Mouse (Mus musculus): ENCODE results near the gene Plxdc2.

Gene Plxdc2

DNA sequence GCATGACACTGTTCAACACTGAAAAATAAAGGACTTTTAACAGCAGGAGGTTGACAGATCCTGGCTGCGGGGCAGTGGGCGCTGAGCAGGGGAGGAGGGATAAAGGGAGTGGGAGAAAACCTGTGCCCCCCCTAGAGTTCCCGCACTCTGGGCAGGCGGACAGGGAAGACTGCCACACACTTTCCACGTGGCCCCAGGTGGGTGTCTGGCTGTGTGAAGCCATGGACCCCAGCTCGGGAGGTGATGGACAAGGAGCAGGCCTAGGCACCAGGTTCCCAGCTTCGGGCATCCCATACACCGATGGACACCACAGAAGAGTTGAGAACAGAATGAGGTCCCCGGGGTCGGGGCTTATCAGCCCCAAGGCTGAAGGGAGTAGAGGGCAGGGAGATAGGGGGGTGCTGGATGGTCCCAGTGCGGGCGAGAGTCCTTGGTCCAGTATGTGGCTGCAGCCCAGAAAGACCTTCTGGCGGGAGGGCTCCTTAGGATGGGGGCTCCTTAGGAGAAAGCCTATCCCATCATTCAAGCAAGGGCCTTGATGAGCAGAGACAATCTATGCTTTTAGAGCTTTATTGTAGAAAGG, 215.2 kb downstream of the Plxdc2 start:
- DNase-seq (ENCODE audit: low spot score), result no peak

DNA sequence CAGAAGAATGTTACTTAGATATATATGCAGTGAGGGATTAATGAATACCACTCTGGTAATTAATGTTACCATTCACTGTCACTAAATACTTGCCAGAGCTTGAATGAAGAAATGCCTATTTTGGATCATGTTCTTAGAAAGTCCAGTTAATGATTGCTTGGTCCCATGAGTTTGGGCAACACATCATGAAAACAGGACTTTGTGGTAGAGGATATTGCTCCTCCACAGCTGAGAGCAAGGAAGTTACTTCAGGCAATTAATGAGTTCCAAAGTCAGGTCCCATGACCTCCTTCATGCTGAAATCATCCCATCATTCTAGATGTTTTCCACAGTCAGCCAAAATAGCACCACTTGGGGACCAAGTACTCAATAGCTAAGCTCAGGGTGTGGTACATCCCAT, 220.5 kb downstream of the Plxdc2 start:
- no peak for DNase-seq (ENCODE audit: low spot score)

DNA sequence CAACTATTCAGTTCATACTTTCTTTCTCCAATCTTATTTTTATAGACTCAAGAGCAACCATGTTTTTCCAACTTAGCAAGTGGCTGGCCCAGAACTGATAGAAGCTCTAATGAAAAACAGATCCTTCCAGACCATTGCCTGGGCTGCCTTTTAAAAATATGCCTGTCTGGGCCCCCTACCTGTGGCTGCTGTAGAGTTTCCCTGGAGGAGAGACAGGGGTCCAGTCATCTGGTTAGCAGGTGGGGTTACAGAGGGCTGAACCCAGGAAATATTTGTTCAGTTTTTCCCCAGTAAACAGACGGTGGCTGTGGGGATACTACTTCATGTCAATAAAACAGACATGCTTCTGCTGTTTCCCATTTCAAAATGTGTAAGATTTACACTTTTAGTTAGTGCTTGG, 222.0 kb downstream of the Plxdc2 start:
- no peak for DNase-seq (ENCODE audit: low spot score)

DNA sequence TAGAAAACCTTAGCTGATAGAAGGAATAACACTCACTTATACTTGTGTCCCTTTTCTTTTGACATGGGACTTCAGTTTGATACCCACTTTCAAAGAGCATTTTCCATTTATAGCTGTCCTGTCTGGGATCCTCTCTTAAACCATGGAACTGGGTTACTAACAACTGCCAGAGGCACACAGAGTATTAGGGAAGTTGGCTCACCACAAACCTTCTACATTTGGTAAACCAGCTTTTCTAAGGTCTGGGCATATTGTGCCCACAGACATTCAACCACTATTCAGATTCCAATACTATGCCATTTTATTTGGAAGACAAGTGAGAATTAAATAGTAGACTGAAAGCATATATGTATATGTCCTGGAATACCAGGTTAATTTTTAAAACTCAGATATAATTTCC, 232.4 kb downstream of the Plxdc2 start:
- DNase-seq (ENCODE audit: low spot score), result no peak

DNA sequence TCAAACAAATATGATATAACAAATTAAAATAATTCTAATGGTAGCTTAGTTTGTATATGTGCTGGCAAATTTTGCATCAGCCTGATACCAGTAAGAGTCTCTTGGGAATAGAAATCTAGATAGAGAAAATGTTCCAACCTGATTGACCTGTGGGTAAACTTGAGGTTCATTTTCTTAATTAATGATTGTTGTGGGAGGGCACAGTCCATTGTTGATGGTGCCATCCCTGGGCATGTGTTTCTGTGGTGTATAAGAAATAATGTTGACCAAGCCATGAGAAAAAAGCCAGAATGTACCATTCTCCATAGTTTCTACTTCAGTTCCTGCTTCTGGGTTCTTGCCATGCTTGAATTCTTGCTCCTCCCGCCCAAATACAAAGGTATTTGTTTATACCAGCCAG, 239.3 kb downstream of the Plxdc2 start:
- DNase-seq (ENCODE audit: low spot score), result no peak

DNA sequence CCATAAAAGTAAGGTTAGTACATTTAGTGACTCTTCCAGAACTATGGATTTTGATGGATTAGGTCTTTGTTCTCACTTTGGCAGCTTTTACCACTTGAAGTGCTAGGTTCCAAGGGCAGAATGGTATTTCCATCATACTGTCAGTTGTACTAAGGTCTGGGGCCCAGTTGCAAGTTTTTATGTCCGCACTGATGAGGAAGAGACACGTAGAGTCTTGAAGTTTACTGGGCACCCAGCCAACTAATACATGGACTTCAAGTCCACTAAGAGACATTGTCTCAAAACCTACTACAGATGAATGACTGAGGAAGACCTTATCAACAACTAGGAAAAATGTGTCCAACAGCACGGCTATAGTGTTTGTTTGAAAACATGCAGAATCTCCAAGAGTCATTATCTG, 242.1 kb downstream of the Plxdc2 start:
- no peak for DNase-seq (ENCODE audit: low spot score)

DNA sequence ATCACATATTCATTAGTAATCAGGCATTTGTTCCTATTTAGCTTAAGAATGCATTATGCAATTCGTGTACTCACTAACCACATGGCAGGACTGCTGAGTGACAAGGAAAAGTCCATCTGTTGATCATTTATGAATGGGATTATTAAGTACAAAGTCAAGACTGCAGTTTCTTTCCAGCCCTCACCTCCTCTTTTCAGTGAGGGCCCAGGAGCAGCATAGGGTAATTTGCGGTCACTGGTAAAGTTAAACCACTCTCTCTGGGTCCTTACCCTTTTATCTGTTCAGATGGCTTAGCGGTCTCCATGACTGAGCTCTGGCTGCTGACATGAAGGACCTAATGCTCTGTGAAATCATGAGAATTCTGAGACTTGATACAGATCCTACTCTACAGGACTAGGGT, 248.2 kb downstream of the Plxdc2 start:
- DNase-seq (ENCODE audit: low spot score), result no peak

DNA sequence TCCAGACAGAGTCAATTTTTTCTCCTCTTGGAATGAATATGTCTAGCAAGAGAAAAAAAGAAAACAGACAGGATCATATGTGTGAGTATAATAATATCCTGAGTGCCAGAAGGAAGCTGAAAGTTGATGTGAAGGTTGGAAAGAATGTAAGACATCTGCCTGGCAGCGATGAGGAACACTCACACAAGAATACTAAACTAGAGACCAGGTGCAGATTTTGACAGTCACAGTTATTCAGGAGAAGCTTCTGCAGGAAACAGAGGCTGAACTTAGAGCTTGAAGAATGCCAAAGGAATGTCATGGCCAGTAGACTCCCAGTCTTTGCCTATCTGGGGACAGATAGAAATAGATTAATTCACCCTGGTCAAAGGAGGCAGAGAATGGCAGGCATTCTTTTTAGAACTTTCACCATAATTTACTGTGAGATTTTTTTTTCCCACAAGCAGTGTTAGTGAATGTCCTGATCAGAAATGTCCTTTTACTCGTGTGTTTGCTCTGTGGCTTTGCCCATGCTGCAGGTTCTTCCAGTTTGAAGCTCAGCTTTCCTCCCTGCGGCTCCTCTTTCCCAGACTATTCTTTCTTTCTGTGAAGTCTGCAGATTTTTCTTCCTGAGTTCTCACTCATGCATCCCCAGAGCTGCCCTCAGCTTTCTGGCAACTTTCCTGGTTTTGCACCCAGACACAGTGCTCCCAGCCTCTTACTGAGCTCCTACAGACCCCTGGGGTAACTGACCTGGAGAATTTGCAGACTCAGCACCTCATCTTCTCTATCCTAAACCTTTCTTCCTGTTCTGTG, 251.9 kb downstream of the Plxdc2 start:
- DNase-seq (ENCODE audit: low spot score), result peak; percentile 18

DNA sequence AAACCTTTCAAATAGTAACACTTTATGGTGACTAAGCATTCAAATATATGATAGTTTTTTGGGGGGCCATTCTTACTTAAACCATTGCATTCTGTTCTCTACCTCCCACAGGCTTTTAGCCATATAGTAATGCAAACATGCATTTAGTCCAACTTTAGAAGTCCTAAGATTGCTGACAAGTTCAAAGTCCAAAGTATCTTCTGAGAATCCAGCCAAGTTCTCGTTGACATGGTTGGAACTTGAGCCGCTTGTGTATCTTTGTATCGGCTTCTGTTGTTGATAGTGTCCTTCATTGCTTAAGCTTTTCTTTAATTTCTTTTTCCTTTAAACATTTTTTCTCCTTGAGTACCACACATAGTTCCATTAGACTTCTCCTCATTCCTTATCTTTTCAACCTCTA, 286.0 kb downstream of the Plxdc2 start:
- no peak for DNase-seq (ENCODE audit: low spot score)

DNA sequence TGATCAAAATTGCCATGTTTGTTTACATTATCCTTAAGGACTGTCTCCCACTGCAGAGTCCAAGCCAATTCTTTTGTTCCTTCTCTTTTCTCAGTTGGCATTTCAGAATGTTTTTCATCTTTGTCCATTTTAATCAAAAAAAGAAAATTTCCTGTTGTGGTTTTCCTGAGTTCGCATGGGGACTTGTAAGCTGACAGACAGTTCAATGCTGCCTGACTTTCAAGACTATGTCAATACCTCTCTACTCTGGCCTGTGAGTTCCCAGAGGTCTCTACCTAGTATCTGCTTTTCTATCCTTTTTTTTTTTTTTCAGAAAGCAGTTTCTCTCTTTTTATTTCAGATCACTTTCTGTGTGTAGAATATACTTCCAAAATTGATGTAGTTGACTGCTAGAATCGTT, 295.6 kb downstream of the Plxdc2 start:
- no peak for DNase-seq (ENCODE audit: low spot score)

DNA sequence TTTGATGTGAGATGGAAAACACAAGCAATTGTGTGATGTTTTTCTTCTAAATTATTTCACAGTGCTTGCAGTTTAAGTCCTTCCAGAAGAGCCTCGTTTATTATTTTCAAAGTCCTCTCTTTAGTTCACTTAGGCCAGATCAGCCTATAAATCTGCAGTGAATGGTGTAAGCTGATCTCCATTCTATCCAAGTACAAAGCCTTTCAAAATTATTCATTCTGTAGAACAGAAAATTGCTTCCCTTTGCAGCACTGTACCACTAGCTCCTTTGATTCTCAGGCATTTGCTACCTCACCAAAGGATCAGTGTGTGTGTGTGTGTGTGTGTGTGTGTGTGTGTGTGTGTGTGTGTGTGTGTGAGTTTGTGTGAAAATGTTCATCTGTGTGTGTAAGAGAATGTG, 308.4 kb downstream of the Plxdc2 start:
- DNase-seq (ENCODE audit: low spot score), result no peak

DNA sequence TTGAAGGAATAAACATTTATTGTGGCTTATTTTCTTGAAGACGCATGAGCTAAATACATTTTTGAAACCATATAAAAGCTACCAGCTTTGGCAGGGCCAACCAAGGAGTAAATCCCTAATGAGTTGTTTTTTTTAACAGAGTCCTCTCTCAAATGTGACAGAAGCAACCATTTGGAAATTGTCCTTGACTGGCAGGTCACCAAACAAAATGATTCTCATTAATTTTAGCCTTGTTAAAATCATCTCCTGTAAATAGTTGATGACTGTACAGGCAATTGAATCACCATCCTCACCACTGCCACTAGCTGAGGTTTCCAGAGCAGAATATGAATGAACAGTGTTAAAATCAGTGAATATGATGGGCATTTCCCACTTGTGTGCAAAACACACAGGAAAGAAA, 312.3 kb downstream of the Plxdc2 start:
- DNase-seq (ENCODE audit: low spot score), result no peak

DNA sequence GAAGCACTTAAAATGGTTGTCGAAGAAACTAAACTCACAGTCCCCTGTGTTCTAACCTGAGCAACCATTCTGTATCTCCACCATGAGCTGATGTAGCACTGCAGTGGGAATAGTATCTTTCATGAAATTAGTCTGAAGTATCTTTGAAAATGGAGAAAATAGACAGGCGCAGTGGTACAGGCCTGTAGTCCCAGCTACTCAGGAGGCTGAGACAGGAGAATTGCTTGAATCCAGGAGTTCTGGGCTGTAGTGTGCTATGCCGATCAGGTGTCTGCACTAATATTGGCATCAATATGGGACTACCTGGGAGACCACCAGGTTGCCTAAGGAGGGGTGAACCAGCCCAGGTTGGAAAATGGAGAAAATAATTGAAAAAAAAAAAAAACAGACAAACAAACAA, 326.8 kb downstream of the Plxdc2 start:
- no peak for DNase-seq (ENCODE audit: low spot score)

DNA sequence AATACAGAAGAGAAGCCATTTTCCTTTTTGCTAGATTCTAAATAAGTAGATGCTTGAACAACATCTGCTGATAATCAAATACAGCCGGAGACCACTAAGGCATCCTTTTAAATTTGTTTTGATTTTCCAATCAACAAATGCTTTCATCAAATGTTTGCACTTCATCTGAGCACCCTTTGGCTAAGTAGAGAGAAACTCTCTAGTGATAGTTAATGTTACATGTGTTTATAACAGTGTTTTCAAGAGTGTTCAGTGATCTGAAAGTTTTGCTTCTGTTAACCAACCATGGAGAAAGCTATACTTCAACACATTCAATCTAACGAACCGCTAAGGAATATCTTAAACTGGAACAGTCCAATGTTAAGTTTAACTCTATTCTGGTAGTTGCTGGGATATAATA, 327.6 kb downstream of the Plxdc2 start:
- no peak for DNase-seq (ENCODE audit: low spot score)

DNA sequence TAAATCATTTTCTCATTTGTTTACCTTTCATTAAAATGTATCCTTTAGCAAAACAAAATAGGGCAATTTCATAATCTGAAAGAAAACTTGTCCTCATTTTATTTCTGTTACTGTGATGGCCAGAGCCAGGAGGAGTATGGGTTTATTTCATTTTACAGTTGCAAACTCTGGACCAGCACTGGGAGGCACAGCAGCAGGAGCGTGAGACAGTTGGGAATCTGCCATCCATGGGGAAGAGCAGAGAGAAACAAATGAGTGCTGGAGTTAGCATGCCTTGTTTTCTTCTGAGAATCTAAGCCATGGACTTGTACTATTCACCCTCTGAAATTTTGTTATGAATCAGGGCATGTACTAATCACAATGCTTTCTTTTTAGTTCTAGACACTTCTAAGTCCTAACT, 328.4 kb downstream of the Plxdc2 start:
- DNase-seq (ENCODE audit: low spot score), result no peak

DNA sequence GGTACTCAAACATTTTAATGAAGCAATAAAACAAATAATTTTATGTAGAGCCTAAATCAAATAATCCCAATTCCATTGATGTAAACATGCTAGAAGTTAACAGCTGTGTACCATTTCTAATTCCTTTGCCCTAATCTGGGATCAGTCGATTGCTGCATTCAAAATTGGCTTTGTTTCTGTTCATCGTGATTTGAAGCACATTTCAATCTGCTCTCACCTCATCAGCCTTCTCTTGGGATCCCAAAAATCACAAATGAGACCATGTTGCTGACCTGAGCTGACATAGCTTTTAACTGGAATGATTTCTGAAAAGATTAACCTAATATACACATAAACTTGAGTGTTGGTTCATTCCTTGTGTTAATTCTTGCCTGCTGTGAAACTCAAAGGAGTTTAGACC, 340.3 kb downstream of the Plxdc2 start:
- no peak for DNase-seq (ENCODE audit: low spot score)

DNA sequence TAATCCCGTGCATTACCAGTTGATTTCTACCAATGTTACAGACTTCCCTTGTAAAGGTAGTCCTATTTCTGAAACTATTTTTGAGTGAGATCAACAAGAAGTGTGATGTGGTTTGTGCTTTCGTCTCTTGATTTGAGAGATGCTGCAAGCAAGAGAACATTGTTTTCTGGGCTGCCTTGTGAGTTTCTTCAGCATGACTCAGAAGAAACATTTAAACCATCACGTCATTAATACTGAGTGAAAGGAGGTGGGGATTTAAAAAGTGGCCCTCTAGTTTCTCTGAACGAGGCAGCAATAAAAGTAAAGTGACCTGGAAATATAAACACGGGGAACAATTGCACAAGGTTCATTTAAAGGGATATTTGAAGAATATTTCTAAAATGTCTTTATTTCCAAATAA, 341.1 kb downstream of the Plxdc2 start:
- no peak for DNase-seq (ENCODE audit: low spot score)

DNA sequence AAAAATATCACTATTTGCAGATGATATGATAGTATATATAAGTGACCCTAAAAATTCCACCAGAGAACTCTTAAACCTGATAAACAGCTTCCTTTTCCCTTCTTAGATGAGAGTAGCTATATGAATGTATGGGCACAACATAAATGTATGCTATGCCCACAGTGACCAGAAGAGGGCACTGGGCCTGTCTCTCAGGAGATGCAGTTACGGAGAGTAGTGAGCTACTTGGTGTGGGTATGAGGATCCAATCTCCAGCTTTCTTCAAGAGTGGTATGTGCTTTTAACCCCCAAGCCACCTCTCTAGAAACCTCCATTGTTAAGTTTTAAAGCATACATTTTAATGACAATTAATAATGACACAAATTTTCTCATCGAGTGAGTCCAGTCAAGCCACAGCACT, 350.1 kb downstream of the Plxdc2 start:
- DNase-seq (ENCODE audit: low spot score), result no peak

DNA sequence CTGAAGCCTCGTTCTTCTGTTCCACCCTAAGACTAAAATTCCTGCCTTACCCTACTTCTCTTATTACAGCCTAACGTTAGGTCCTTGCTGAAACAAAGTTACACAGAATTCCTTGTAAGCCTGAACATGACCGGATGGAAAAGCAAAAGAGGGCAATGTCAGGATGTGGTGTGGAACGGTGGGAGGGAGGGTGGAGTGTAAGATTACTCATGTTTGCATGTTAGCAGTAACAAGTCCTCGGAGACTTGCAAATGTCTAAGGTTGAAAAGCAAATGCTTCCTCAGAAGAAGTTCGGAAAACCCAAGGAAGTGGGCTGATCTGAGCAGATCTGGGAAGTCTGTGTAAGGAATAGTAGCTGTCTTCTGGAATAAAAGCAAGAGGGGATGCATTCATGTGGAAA, 353.8 kb downstream of the Plxdc2 start:
- DNase-seq (ENCODE audit: low spot score), result no peak

DNA sequence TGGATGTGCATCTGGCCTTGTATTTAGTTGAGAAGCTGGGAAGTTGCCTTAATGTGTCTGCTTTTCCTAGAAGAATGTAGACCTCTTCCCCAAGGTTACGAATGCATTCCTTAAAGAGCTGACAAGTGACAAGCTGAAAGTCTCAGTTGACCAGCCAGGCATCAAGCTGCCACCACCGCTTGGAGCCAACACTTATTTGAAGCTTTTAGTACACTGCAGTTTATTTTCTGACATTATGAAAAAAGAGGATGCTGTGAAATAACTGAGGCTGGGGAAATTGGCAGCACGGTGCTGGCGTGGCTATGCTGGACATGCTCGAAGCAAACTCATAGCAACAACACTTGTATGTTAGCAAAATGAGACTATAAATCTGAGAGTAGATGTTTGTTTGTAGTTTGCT, 374.9 kb downstream of the Plxdc2 start:
- DNase-seq (ENCODE audit: low spot score), result no peak

DNA sequence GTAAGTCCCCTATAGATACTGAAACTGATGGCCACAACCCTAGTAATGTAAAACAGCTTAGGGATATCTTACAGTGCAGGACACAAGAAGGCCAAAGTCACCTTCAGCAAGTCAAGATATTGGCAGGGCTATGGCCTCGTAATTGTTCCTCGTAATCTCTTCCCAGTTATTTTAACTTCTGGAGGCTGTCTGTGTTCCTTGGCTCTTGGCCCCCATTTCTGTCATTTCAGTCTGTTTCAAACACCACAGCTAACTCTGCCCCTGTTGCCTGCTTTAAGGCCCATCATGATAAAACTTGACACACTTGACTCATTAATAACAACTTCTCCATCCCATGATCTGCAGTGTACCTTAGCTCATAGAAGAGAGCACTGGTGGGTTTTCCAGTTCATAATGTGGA, 378.3 kb downstream of the Plxdc2 start:
- no peak for DNase-seq (ENCODE audit: low spot score)

DNA sequence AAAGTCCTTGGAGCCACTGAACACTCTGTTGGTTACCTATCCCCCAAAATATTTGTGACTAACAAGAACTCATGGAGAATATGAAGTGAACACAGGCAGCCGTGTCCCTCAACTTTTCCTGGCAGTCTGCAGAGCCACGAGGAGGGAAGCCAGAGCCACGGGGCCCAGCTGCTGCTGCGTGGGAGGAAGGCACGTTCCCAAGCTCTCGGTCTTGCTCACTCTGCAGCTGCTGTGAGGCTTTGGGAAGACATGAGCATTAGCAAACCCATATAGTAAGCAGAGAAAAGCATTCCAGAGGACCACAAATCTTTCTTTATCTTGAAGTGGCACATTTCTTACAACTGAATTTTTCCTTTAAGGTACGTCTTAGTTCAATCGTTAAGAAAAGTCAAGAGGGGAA, 382.1 kb downstream of the Plxdc2 start:
- DNase-seq (ENCODE audit: low spot score), result peak; percentile 5

DNA sequence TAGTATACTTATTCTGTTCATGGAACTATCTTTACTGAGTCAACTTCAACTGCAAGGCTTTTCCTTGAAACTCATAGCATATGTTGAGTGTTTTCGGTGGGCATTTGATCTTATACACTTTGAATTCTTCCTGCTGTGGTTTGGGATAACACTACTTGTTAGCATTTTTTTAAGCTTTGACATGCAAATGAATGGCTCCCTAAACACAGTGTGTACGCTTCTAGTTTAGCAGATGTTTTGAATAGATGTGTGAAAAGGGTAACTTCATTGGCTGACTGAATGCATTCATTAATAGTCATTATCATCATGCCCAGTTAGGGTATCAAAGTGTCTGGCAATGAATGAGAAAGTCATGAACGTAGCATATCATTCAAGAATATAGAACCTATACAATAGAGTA, 385.7 kb downstream of the Plxdc2 start:
- DNase-seq (ENCODE audit: low spot score), result no peak

DNA sequence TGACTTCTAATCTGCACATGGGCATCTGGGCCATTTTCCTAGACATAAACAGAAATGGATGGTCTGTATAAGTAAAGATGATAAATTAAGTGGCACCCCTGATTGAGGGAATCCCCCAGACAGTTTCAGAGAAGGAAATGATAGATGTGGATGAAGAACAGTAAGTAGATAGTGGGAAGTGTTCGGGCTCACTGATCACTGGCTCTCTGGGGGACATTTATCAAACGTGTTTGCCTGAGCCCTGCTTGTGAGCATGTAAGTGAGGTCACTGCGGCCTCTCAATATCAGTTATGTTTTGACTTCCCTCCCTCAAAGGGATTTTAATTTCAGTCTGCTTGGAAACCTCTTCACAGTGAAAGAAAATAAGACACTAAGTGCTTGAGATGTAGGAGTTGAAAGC, 387.5 kb downstream of the Plxdc2 start:
- DNase-seq (ENCODE audit: low spot score), result no peak
